Mouse (Mus musculus) lung, adult 2 months (tissue): ENCODE data around the gene Kif1bp.

Experiments
- CTCF ChIP-seq: fragments of 200-500 bp; IDR thresholded peaks from 2 replicates; pipeline ENCODE4 v1.5.1; 2011; ENCODE audit warnings: mild to moderate bottlenecking, low read length, control low read depth; ENCODE audit not compliant: insufficient read depth
- POLR2A ChIP-seq: fragments of 200-500 bp; IDR thresholded peaks from 2 replicates; pipeline ENCODE4 v1.6.1; 2011; ENCODE audit warnings: low read depth, mild to moderate bottlenecking, control low read depth, low read length, borderline replicate concordance; ENCODE audit errors: extremely low read depth

DNA sequence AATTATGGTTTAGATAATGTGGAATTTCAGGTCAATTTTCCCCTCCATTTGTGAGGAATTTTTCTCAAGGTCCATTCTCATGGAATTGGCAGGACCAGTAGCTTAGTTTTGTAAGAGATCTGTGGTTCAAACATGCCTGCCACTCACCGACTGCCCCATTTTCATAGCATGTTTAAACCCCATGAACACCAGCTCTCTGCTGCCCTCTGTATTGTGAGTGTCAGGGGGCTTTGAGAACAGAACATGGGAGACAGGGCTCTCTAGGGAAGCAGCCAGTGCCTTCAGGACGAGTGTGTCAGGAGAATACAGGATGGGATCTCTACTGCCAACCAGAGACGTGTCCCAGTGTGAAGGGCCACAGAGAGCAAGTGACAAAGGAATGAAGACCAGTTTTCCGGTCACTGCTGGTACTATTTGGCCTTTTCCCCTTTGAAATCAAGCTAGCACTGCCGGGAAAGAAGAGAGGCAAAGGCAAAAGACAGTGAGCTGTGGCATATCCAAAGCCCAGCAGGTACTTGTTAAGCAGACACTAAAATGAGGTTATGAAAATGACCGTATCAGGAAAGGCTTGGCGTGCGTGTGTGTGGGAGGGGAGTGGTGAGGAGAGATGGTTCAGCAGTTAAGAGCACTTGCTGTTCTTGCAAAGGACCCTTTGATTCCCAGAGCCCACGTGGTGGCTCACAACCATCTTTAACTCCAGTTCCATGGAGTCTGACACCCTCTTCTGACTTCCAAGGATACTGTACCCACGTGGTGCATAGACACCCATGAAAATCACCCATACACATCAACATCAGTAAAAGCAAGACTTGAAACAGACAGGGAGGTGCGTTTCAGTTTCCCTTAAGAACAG lies 22.3 kb downstream of the Kif1bp start:
- TF ChIP-seq CTCF (no peak), POLR2A (no peak)
